Mouse (Mus musculus) kidney, postnatal 0 days (tissue): ENCODE data around the gene Aacs. TPM values are rescaled to one million over a fixed set of nuclear protein-coding genes. Genes with fewer than 3 reads are reported as not detected.

Experiments used
- ATAC-seq: fragments of 200-750 bp; cut with Nextera tagmentation; replicated peaks from 2 replicates; pipeline ENCODE4 v1.8.0; 2017; ENCODE audit warnings: low read depth, moderate number of reproducible peaks, moderate TSS enrichment, moderate library complexity; ENCODE audit not compliant: low FRiP score
- DNase-seq: peaks from one replicate; pipeline ENCODE4 v3.0.0-alpha.2; 2016; ENCODE audit warnings: low spot score
- H3K27ac ChIP-seq: fragments of 300-500 bp; sonication (generic); 2 replicates; pipeline ENCODE4 v1.5.1; 2014; ENCODE audit warnings: mild to moderate bottlenecking
- H3K27me3 ChIP-seq: fragments of 300-500 bp; sonication (generic); 2 replicates; pipeline ENCODE4 v1.6.1; 2014; ENCODE audit warnings: low read length, mixed read lengths; ENCODE audit not compliant: insufficient read depth
- H3K36me3 ChIP-seq: fragments of 300-500 bp; sonication (generic); 2 replicates; pipeline ENCODE4 v1.6.1; 2014; ENCODE audit warnings: low read length, mixed read lengths; ENCODE audit not compliant: insufficient read depth
- H3K4me1 ChIP-seq: fragments of 300-500 bp; sonication (generic); replicated peaks from 2 replicates; pipeline ENCODE4 v1.6.1; 2014; ENCODE audit warnings: antibody characterized with exemption, low read length, mixed read lengths; ENCODE audit not compliant: insufficient read depth
- H3K4me2 ChIP-seq: fragments of 300-500 bp; sonication (generic); 2 replicates; pipeline ENCODE4 v1.6.1; 2014; ENCODE audit warnings: mild to moderate bottlenecking, low read length, moderate library complexity, mixed read lengths
- H3K4me3 ChIP-seq: fragments of 300-500 bp; sonication (generic); replicated peaks from 2 replicates; pipeline ENCODE4 v1.5.1; 2014; ENCODE audit warnings: low read depth, low read length
- H3K9ac ChIP-seq: fragments of 300-500 bp; sonication (generic); 2 replicates; pipeline ENCODE4 v1.6.1; 2014; ENCODE audit warnings: low read depth, low read length
- H3K9me3 ChIP-seq: fragments of 300-500 bp; sonication (generic); replicated peaks from 2 replicates; pipeline ENCODE4 v1.6.1; 2016; ENCODE audit warnings: low read length, inconsistent platforms, mixed read lengths
- CTCF ChIP-seq: IDR thresholded peaks from 2 replicates; pipeline ENCODE4 v1.5.1; 2016; ENCODE audit warnings: antibody characterized with exemption, low read depth, mild to moderate bottlenecking, moderate library complexity
- WGBS: fragments of 180-500 bp; shearing (Covaris S2); extraction: QIAGEN DNeasy Blood & Tissue Kit; methylation state at CpG from one replicate; pipeline ENCODE4 v1.1.7; 2014; 5-methylcytosine and 5-hydroxymethylcytosine counted together
- polyA plus RNA-seq: library from polyadenylated mRNA; unstranded; fragments of >200 nt; fragmentation: Nextera tagmentation; extraction: Ambion mirVana; gene quantifications from 2 replicates; pipeline ENCODE4 v1.2.1, GENCODE M21; 2015

The Aacs gene
- polyA plus RNA-seq, 1 experiment from 2014 or later, result 22.0 TPM

DNA sequence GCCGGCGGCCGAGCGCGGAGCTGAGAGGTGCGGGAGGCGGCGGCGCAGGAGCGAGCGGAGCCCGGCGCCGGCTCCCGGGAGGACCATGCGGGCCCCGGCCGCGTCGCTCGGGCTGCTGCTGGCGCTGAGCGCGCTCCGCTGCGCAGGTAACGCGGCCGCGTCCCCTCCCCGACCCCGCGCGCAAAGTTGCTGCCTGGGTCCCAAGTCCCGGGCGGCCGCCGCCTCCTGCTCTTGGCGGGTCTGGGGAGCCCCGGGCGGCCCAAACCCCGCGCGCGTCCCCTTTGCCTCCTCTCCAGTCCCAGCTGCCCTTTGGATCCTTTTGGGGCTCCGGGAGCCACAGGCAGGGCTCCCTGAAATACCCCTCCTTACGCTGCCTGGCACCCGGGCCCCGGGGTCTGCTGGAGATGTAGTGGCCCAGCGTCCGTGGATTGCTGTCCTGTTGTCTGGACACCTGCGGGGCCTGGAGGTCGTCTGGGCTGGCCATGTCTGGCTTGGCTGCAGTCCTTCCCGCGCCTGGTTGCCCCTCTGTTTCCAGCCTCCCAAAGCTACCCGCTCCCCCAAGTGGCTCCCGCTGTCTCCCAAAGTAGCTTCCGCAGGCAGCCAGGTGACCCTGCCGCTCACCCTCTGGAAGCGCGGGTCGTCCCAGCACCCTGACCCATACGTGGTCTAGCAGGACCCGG, 57.1 kb downstream of the Aacs start:
- DNase-seq, result no peak
- H3K27me3 ChIP-seq, result peaks cover 36% of the 10 kb centered on the region
- ATAC-seq, result no peak

GRCm38 (mm10) chr5:125533225-125533900, 57.7 kb downstream of the Aacs start:
- no peak for DNase-seq
- no peak for TF ChIP-seq CTCF
- H3K4me1 ChIP-seq, result peaks cover 14% of the 10 kb centered on the region
- ATAC-seq, result no peak
- H3K9me3 ChIP-seq, result no peaks in the 10 kb centered on the region
- no peak overlapping the region for H3K9ac ChIP-seq
- H3K36me3 ChIP-seq, result no peaks in the 10 kb centered on the region
- no peak overlapping the region for H3K27ac ChIP-seq
- H3K4me3 ChIP-seq, result peak overlapping the region; percentile 42
- WGBS, result 2% methylated on average over 24 of the region's 24 CpGs
- peaks cover 36% of the 10 kb centered on the region for H3K27me3 ChIP-seq
- H3K4me2 ChIP-seq, result peak overlapping the region; percentile 77

More for the DNA sequence above, 57.1 kb downstream of the Aacs start:
- Histone ChIP-seq H3K4me1 (peaks cover 14% of the 10 kb centered on the region), H3K9me3 (no peaks in the 10 kb centered on the region), H3K4me2 (peak overlapping the region; percentile 77), H3K27ac (no peak overlapping the region), H3K9ac (no peak overlapping the region), H3K36me3 (no peaks in the 10 kb centered on the region), H3K4me3 (peak overlapping the region; percentile 42)
- WGBS, result under 1% methylated on average over 61 of the region's 64 CpGs
- TF ChIP-seq CTCF, result no peak

- H3K9me3 ChIP-seq, result no peaks in the 10 kb centered on the region
- H3K4me3 ChIP-seq, result no peak overlapping the region
- ATAC-seq, result no peak
- peak overlapping the region; percentile 77; the same call in 1 of the 2 replicates for H3K4me2 ChIP-seq
- TF ChIP-seq CTCF, result no peak
- DNase-seq, result no peak
- no peaks in the 10 kb centered on the region for H3K36me3 ChIP-seq
- H3K9ac ChIP-seq, result no peak overlapping the region
- H3K27me3 ChIP-seq, result peaks cover 36% of the 10 kb centered on the region
- 9% methylated on average over 7 of the region's 7 CpGs for WGBS
- H3K4me1 ChIP-seq, result peaks cover 14% of the 10 kb centered on the region
- no peak overlapping the region for H3K27ac ChIP-seq
Observed at GRCm38 (mm10) chr5:125534168-125534610, 58.6 kb downstream of the Aacs start.

DNA sequence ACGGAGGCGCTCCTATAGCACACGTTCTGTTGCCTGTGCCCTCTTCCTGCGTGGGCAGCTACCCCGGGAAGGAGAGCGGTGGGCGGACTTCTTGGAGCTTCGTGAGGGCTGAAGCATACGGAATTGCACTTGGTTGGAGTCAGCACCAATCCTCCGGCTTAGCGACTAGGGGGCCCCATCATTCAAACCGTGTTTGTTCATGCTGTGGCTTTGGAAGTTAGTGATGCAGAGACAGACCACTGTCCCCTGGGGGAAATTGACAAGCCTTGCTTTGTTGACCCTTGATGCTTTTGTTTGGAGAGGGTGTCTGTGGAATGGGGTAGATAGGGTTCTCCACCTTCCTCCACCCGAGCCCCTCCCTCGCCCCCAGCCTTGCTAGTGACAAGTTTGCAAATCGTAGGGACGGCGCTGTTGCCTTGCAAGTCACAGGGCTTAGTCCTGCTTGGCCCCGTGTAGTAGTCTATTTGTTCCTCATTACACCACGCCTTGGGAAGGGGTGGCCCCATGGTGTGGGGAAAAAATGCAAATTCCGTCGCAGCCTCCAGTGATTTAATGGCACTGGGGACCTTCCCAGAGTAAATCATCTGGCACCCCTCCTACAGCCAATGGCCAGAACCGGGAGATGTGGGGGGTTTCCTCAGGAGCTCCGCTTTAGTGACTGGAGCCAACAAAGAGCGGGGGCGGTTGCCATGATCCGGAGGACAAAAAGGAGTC, 59.2 kb downstream of the Aacs start:
- H3K27me3 ChIP-seq, result peaks cover 31% of the 10 kb centered on the region

GRCm38 (mm10) chr5:125545090-125545489, 69.5 kb downstream of the Aacs start:
- 98% methylated on average over 2 of the region's 2 CpGs for WGBS
- no peak overlapping the region for H3K9ac ChIP-seq
- no peaks in the 10 kb centered on the region for H3K27me3 ChIP-seq
- no peak overlapping the region for H3K4me2 ChIP-seq
- H3K4me1 ChIP-seq, result no peaks in the 10 kb centered on the region
- no peaks in the 10 kb centered on the region for H3K36me3 ChIP-seq
- DNase-seq, result no peak
- no peak for ATAC-seq
- H3K4me3 ChIP-seq, result no peak overlapping the region
- TF ChIP-seq CTCF, result no peak
- no peak overlapping the region for H3K27ac ChIP-seq
- no peaks in the 10 kb centered on the region for H3K9me3 ChIP-seq

More for the DNA sequence above, 59.2 kb downstream of the Aacs start:
- ATAC-seq (peak; percentile 60), DNase-seq (peak; percentile 86)
- Histone ChIP-seq H3K4me2 (peak overlapping the region; percentile 44), H3K9me3 (no peaks in the 10 kb centered on the region), H3K4me1 (peaks cover 14% of the 10 kb centered on the region), H3K36me3 (no peaks in the 10 kb centered on the region), H3K27ac (no peak overlapping the region), H3K9ac (no peak overlapping the region), H3K4me3 (no peak overlapping the region)
- 2% methylated on average over 26 of the region's 26 CpGs for WGBS
- no peak for TF ChIP-seq CTCF

DNA sequence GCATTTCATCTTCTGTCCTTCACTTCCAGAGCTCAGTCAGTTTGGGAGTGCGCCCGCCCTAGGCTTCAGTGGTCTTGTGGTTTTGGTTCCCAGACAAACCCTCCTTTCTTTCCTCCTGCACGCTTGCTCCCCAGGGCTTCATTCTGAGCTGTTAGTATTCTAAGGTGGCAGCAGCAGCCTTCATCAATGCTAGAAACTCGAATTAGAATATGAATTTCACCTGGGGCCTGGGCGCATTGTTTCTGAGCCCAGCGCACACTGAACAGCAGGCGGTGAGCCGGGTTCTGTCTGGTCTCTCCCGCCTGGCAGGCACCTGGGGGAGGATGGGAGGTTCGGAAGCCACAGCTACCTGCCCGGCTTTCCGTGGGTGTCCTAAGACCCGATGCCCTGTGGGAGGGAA, 70.7 kb downstream of the Aacs start:
- Histone ChIP-seq H3K36me3 (no peaks in the 10 kb centered on the region), H3K9ac (no peak overlapping the region), H3K4me1 (no peaks in the 10 kb centered on the region), H3K27me3 (no peaks in the 10 kb centered on the region), H3K4me3 (no peak overlapping the region), H3K9me3 (no peaks in the 10 kb centered on the region), H3K27ac (no peak overlapping the region), H3K4me2 (no peak overlapping the region)
- DNase-seq (no peak), ATAC-seq (no peak)
- no peak for TF ChIP-seq CTCF
- WGBS, result 20% methylated on average over 13 of the region's 13 CpGs
